Mouse (Mus musculus) embryonic facial prominence, embryonic 10.5 days (tissue): Measurements from ENCODE around the gene Sema7a. TPM values are rescaled to one million over a fixed set of nuclear protein-coding genes. Genes with fewer than 3 reads are reported as not detected.

Experiments
- DNase-seq: peaks from one replicate; pipeline ENCODE4 v3.0.0-alpha.2; 2017; ENCODE audit warnings: low spot score
- H3K27ac ChIP-seq: fragments of 300-500 bp; sonication (generic); replicated peaks from 2 replicates; pipeline ENCODE4 v1.5.1; 2016; ENCODE audit warnings: mild to moderate bottlenecking
- H3K27me3 ChIP-seq: fragments of 300-500 bp; sonication (generic); replicated peaks from 2 replicates; pipeline ENCODE4 v1.6.1; 2016; ENCODE audit warnings: low read depth, mild to moderate bottlenecking; ENCODE audit not compliant: poor library complexity, severe bottlenecking
- H3K36me3 ChIP-seq: fragments of 300-500 bp; sonication (generic); replicated peaks from 2 replicates; pipeline ENCODE4 v1.6.1; 2016; ENCODE audit warnings: mild to moderate bottlenecking, moderate library complexity
- H3K4me1 ChIP-seq: fragments of 300-500 bp; sonication (generic); 2 replicates; pipeline ENCODE4 v1.6.1; 2016
- H3K4me3 ChIP-seq: fragments of 300-500 bp; sonication (generic); 2 replicates; pipeline ENCODE4 v1.5.1; 2016; ENCODE audit warnings: mild to moderate bottlenecking, moderate library complexity
- H3K9me3 ChIP-seq: fragments of 300-500 bp; sonication (generic); 2 replicates; pipeline ENCODE4 v1.6.1; 2016; ENCODE audit warnings: mild to moderate bottlenecking
- WGBS: fragments of 180-500 bp; shearing (Covaris S2); methylation state at CpG from one replicate; pipeline ENCODE4 v1.1.7; 2016; 5-methylcytosine and 5-hydroxymethylcytosine counted together
- polyA plus RNA-seq: library from polyadenylated mRNA; unstranded; fragments of >200 nt; fragmentation: Nextera tagmentation; extraction: Ambion mirVana; gene quantifications from 2 replicates; pipeline ENCODE4 v1.2.1, GENCODE M21; 2016

Sema7a gene
- polyA plus RNA-seq, 1 experiment from 2014 or later = 0.25 TPM

GRCm38 (mm10) chr9:57923046-57923445 is 16.9 kb upstream of the Sema7a start:
- no peak overlapping the region for H3K27ac ChIP-seq
- H3K36me3 ChIP-seq = peaks cover 90% of the 10 kb centered on the region
- no peak overlapping the region for H3K4me3 ChIP-seq
- no peaks in the 10 kb centered on the region for H3K4me1 ChIP-seq
- WGBS = 90% methylated on average over 3 of the region's 3 CpGs
- H3K9me3 ChIP-seq = no peaks in the 10 kb centered on the region
- H3K27me3 ChIP-seq = no peaks in the 10 kb centered on the region
- no peak for DNase-seq

- 86% methylated on average over 5 of the region's 5 CpGs for WGBS
- Histone ChIP-seq H3K27ac (no peak overlapping the region), H3K4me1 (no peaks in the 10 kb centered on the region), H3K4me3 (no peak overlapping the region), H3K27me3 (no peaks in the 10 kb centered on the region), H3K9me3 (no peaks in the 10 kb centered on the region), H3K36me3 (peaks cover 42% of the 10 kb centered on the region)
- DNase-seq = no peak
These were observed 8.6 kb upstream of the Sema7a start for GRCm38 (mm10) chr9:57931166-57931767.

- Histone ChIP-seq H3K27me3 (peaks cover 9% of the 10 kb centered on the region), H3K36me3 (peaks cover 32% of the 10 kb centered on the region), H3K4me1 (peaks cover 2% of the 10 kb centered on the region; the same call in 1 of the 2 replicates), H3K27ac (no peak overlapping the region), H3K4me3 (no peak overlapping the region), H3K9me3 (no peaks in the 10 kb centered on the region)
- no peak for DNase-seq
- 82% methylated on average over 3 of the region's 3 CpGs for WGBS
These were observed 7.7 kb upstream of the Sema7a start for GRCm38 (mm10) chr9:57932253-57932652.

GRCm38 (mm10) chr9:57932831-57933602 is 6.9 kb upstream of the Sema7a start:
- no peaks in the 10 kb centered on the region for H3K9me3 ChIP-seq
- WGBS = 89% methylated on average over 6 of the region's 6 CpGs
- H3K4me1 ChIP-seq = peaks cover 9% of the 10 kb centered on the region; the same call in 1 of the 2 replicates
- peaks cover 26% of the 10 kb centered on the region for H3K36me3 ChIP-seq
- H3K27ac ChIP-seq = no peak overlapping the region
- no peak overlapping the region for H3K4me3 ChIP-seq
- peaks cover 17% of the 10 kb centered on the region for H3K27me3 ChIP-seq
- no peak for DNase-seq

GRCm38 (mm10) chr9:57935683-57936437 is 4.1 kb upstream of the Sema7a start:
- H3K9me3 ChIP-seq = no peaks in the 10 kb centered on the region
- H3K27ac ChIP-seq = no peak overlapping the region
- H3K36me3 ChIP-seq = no peaks in the 10 kb centered on the region
- peaks cover 44% of the 10 kb centered on the region for H3K27me3 ChIP-seq
- H3K4me1 ChIP-seq = peaks cover 28% of the 10 kb centered on the region
- H3K4me3 ChIP-seq = no peak overlapping the region
- DNase-seq = peak; percentile 84
- 34% methylated on average over 6 of the region's 6 CpGs for WGBS

- 83% methylated on average over 4 of the region's 4 CpGs for WGBS
- H3K27ac ChIP-seq = no peak overlapping the region
- peaks cover 57% of the 10 kb centered on the region for H3K27me3 ChIP-seq
- no peaks in the 10 kb centered on the region for H3K36me3 ChIP-seq
- H3K4me3 ChIP-seq = no peak overlapping the region
- no peaks in the 10 kb centered on the region for H3K9me3 ChIP-seq
- H3K4me1 ChIP-seq = peaks cover 33% of the 10 kb centered on the region
- DNase-seq = no peak
These were observed 2.7 kb upstream of the Sema7a start for GRCm38 (mm10) chr9:57937171-57937570.

GRCm38 (mm10) chr9:57937651-57938050 is 2.3 kb upstream of the Sema7a start:
- H3K27ac ChIP-seq = no peak overlapping the region
- H3K4me1 ChIP-seq = peaks cover 33% of the 10 kb centered on the region
- H3K4me3 ChIP-seq = no peak overlapping the region
- 47% methylated on average over 6 of the region's 6 CpGs for WGBS
- H3K27me3 ChIP-seq = peaks cover 62% of the 10 kb centered on the region
- no peak for DNase-seq
- no peaks in the 10 kb centered on the region for H3K36me3 ChIP-seq
- no peaks in the 10 kb centered on the region for H3K9me3 ChIP-seq

- DNase-seq = no peak
- no peaks in the 10 kb centered on the region for H3K36me3 ChIP-seq
- WGBS = 78% methylated on average over 5 of the region's 5 CpGs
- no peaks in the 10 kb centered on the region for H3K9me3 ChIP-seq
- peaks cover 40% of the 10 kb centered on the region for H3K4me1 ChIP-seq
- peaks cover 70% of the 10 kb centered on the region for H3K27me3 ChIP-seq
- H3K27ac ChIP-seq = no peak overlapping the region
- no peak overlapping the region for H3K4me3 ChIP-seq
These were observed 1.5 kb upstream of the Sema7a start for GRCm38 (mm10) chr9:57938225-57939055.

- under 1% methylated on average over 44 of the region's 44 CpGs for WGBS
- no peaks in the 10 kb centered on the region for H3K9me3 ChIP-seq
- peaks cover 45% of the 10 kb centered on the region for H3K4me1 ChIP-seq
- peaks cover 89% of the 10 kb centered on the region for H3K27me3 ChIP-seq
- H3K27ac ChIP-seq = peak overlapping the region; percentile 85
- DNase-seq = peak; percentile 69
- H3K36me3 ChIP-seq = no peaks in the 10 kb centered on the region
- peak overlapping the region; percentile 84 for H3K4me3 ChIP-seq
These were observed 460 bp downstream of the Sema7a start for GRCm38 (mm10) chr9:57940349-57940794.

GRCm38 (mm10) chr9:57940861-57941638 is 1.1 kb downstream of the Sema7a start:
- Histone ChIP-seq H3K4me3 (peak overlapping the region; percentile 84), H3K9me3 (no peaks in the 10 kb centered on the region), H3K27ac (peak overlapping the region; percentile 85), H3K27me3 (peaks cover 96% of the 10 kb centered on the region), H3K4me1 (peaks cover 50% of the 10 kb centered on the region), H3K36me3 (no peaks in the 10 kb centered on the region)
- WGBS = 7% methylated on average over 28 of the region's 28 CpGs
- peak; percentile 43 for DNase-seq

GRCm38 (mm10) chr9:57942039-57942438 is 2.1 kb downstream of the Sema7a start:
- Histone ChIP-seq H3K4me3 (no peak overlapping the region), H3K27me3 (peaks cover 99% of the 10 kb centered on the region), H3K36me3 (no peaks in the 10 kb centered on the region), H3K9me3 (no peaks in the 10 kb centered on the region), H3K4me1 (peaks cover 50% of the 10 kb centered on the region), H3K27ac (no peak overlapping the region)
- no peak for DNase-seq
- 66% methylated on average over 2 of the region's 2 CpGs for WGBS
